Mouse (Mus musculus) frontal cortex, adult 2 months (tissue): ENCODE results near the gene Ctdsp2. TPM values are rescaled to one million over a fixed set of nuclear protein-coding genes. Genes with fewer than 3 reads are reported as not detected.
A peak's percentile ranks its signal among the peaks of the same experiment; 100 is the strongest.

Experiments
- DNase-seq, 2 experiments: peaks; one replicate each; pipeline ENCODE4 v3.0.0; 2022; ENCODE audit warnings: low spot score in 1 of 2; ENCODE audit errors: extremely low spot score in 1 of 2
- polyA plus RNA-seq: library from polyadenylated mRNA; depleted of rRNA; stranded (reverse); fragments of >200 nt; gene quantifications from 2 replicates; pipeline ENCODE4 v1.2.3, GENCODE M21; 2012; rRNA removed

Ctdsp2 gene
- polyA plus RNA-seq, 1 experiment = 78.3 TPM

GRCm38 (mm10) chr10:127040569-127041214 lies 62.2 kb downstream of the Ctdsp2 start:
- peak in 1 of 2 experiments; percentile 70 for DNase-seq

- DNase-seq = no peak
These were observed 62.8 kb downstream of the Ctdsp2 start, which contains the start of the genes Mettl1 and Eef1akmt3 for GRCm38 (mm10) chr10:127041274-127041766. TSS of gene Mettl1 (plus strand) at chr10:127041414. TSS of gene Eef1akmt3 (minus strand) at chr10:127041513.

GRCm38 (mm10) chr10:127041774-127042338 lies 63.3 kb downstream of the Ctdsp2 start:
- peak; percentile 80 to 92 for DNase-seq

- DNase-seq = no peak
These were observed 64.1 kb downstream of the Ctdsp2 start for GRCm38 (mm10) chr10:127042468-127043115.

- DNase-seq = no peak
These were observed 64.7 kb downstream of the Ctdsp2 start for GRCm38 (mm10) chr10:127043187-127043586.

DNA sequence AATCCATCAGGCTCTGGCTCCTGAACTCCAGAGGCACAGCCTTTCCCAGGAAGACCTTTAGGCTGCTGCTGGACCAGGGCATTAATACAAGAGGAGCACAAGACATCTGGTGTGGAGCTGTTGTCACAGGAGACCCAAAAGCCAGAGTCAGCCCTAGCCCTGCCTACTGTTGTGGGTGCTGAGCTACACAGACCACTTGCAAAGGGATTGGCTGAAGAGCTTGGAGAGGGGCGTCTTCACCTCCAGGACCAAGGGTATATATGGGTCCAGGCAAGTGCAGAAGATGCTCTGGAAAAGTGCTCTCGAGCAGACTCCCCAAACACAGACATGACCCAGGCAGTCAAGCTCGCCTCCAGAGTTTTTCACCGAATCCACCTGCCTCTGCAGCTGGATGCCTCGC lies 69.4 kb downstream of the Ctdsp2 start, which contains the start of gene Cyp27b1:
Cyp27b1 (plus strand) TSS at position 297 of the 400 bp plus-strand sequence.
- DNase-seq = no peak

- no peak for DNase-seq
These were observed 70.3 kb downstream of the Ctdsp2 start for GRCm38 (mm10) chr10:127048608-127049394.

Other genes with a start within 250 kb of the Ctdsp2 start
- gene Atp23, start 77.4 kb upstream of the Ctdsp2 start, polyA plus RNA-seq = 9.5 and 10.7 TPM in 2 replicates
- 0.14 and 0.25 TPM in 2 replicates for gene Avil, start 22.0 kb downstream of the Ctdsp2 start, polyA plus RNA-seq
- 31.8 and 35.2 TPM in 2 replicates for gene Tsfm, start 52.1 kb downstream of the Ctdsp2 start, polyA plus RNA-seq
- gene Mettl1, start 62.7 kb downstream of the Ctdsp2 start, polyA plus RNA-seq = 13.9 and 14.0 TPM in 2 replicates
- gene Eef1akmt3, start 62.8 kb downstream of the Ctdsp2 start, polyA plus RNA-seq = 0.18 and 0.27 TPM in 2 replicates
- 0.70 and 1.0 TPM in 2 replicates for gene Cyp27b1, start 69.5 kb downstream of the Ctdsp2 start, polyA plus RNA-seq
- 13.2 and 14.4 TPM in 2 replicates for gene March9, start 81.5 kb downstream of the Ctdsp2 start, polyA plus RNA-seq
- 154 and 167 TPM in 2 replicates for gene Cdk4, start 84.8 kb downstream of the Ctdsp2 start, polyA plus RNA-seq
- gene Tspan31, start 91.5 kb downstream of the Ctdsp2 start, polyA plus RNA-seq = 89.9 and 91.7 TPM in 2 replicates
- gene Agap2, start 96.6 kb downstream of the Ctdsp2 start, polyA plus RNA-seq = 450 and 465 TPM in 2 replicates
- gene Os9, start 142.4 kb downstream of the Ctdsp2 start, polyA plus RNA-seq = 106 and 108 TPM in 2 replicates
- gene B4galnt1, start 186.5 kb downstream of the Ctdsp2 start, polyA plus RNA-seq = 112 and 132 TPM in 2 replicates
- 5.5 and 6.6 TPM in 2 replicates for gene Slc26a10, start 201.9 kb downstream of the Ctdsp2 start, polyA plus RNA-seq
- 184 and 198 TPM in 2 replicates for gene Arhgef25, start 211.4 kb downstream of the Ctdsp2 start, polyA plus RNA-seq
- gene Dtx3, start 217.0 kb downstream of the Ctdsp2 start, polyA plus RNA-seq = 375 and 413 TPM in 2 replicates
- 97.3 and 97.4 TPM in 2 replicates for gene Pip4k2c, start 232.9 kb downstream of the Ctdsp2 start, polyA plus RNA-seq